Mouse (Mus musculus) spleen, postnatal 14 days (tissue): ENCODE measurements around the gene Syde2.

Experiments used
- DNase-seq, 2 experiments: peaks; one replicate each; pipeline ENCODE4 v3.0.0; 2021 to 2022; ENCODE audit warnings: low spot score in 2 of 2

The Syde2 gene

GRCm38 (mm10) chr3:146053082-146053814 lies 65.6 kb downstream of the Syde2 start:
- DNase-seq: no peak

- DNase-seq: no peak
Measured at GRCm38 (mm10) chr3:146053873-146054272, 66.2 kb downstream of the Syde2 start.

GRCm38 (mm10) chr3:146057131-146057530 lies 69.5 kb downstream of the Syde2 start:
- DNase-seq: no peak

GRCm38 (mm10) chr3:146058263-146058662 lies 70.6 kb downstream of the Syde2 start:
- peak in 1 of 2 experiments; percentile 12 for DNase-seq

GRCm38 (mm10) chr3:146059356-146059926 lies 71.8 kb downstream of the Syde2 start:
- no peak for DNase-seq

- no peak for DNase-seq
Measured at GRCm38 (mm10) chr3:146063146-146063545, 75.5 kb downstream of the Syde2 start.

GRCm38 (mm10) chr3:146069276-146069675 lies 81.6 kb downstream of the Syde2 start:
- no peak for DNase-seq
